Mouse (Mus musculus): ENCODE data around the gene Mustn1. TPM values are rescaled to one million over a fixed set of nuclear protein-coding genes. Genes with fewer than 3 reads are reported as not detected.

The Mustn1 gene
- polyA plus RNA-seq, 1 experiment, result not detected

DNA sequence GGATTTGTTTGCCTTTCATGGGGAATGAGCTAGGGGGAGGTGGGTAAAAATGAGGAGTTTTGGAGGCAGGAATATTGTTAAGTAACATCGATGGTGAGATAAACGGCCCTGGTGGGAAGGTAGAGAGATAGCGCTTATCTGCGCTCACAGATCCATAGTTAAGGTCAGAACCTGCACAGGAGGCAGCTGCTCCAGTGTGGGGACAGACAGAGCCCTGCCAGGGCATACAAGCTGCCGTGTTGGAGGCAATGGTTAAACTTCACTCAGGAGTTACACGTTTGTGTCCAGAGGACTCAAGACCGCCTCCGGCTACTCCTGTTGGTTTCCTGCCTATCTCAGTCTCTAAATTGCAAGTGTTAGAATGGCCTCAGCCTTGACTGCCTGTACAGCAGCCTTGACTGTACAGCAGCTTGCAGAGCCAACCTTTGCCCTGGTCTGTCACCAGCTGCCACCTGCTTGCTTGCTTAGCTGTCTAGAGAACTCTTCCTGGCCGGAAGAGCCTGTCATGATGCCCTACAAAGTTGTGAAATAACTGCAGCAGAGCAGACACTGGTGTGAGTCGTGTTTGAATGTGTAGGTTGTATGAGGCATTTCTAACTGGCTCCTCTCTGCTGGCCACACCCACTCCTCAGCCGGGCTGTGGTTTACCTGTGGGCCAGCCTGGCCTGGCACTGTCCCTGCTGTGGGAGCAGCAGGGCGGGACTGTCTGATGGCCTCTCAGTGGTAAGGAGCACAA is 3.7 kb upstream of the Mustn1 start:
- no peak for TF ChIP-seq CTCF (IDR thresholded peaks at IDR 0.05; ENCODE audit: insufficient read depth, low read depth, low read length)
- no peak for TF ChIP-seq POLR2A (IDR thresholded peaks at IDR 0.05; ENCODE audit: insufficient read depth, low read depth, low read length)

DNA sequence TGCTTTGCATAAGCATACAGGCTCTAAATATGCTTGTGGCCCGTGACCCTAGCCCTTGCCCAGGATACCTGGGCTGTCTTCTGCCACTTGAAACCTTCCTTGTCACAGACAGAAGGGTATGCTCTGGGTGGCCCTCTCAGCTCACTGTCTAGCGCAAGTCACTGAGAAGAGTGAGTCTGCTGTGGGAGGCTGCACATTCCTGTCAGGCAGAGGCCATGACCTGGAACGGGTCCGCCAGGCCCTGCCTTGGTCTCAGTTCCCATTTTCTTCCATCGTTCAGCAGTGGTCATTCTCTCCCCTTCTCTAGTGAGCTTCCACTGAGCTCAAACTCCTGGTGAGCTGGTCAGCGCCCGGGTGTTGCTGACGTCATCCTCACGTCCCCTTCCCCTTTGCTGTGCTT is 3.0 kb upstream of the Mustn1 start:
- Histone ChIP-seq H3K4me1 (ENCODE audit: control insufficient read depth, insufficient read depth, low read length) (peaks cover 13% of the 10 kb centered on the region), H3K4me3 (ENCODE audit: insufficient read depth, low read depth, low read length) (no peak overlapping the region), H3K27ac (ENCODE audit: insufficient read depth, low read depth, low read length) (no peak overlapping the region)
- TF ChIP-seq CTCF (IDR thresholded peaks at IDR 0.05; ENCODE audit: insufficient read depth, low read depth, low read length) (no peak), POLR2A (IDR thresholded peaks at IDR 0.05; ENCODE audit: insufficient read depth, low read depth, low read length) (no peak)
- WGBS, result 88% methylated on average over 9 of the region's 9 CpGs

More for the DNA sequence above, 3.7 kb upstream of the Mustn1 start:
- Histone ChIP-seq H3K27ac (ENCODE audit: insufficient read depth, low read depth, low read length) (no peak overlapping the region), H3K4me3 (ENCODE audit: insufficient read depth, low read depth, low read length) (no peak overlapping the region), H3K4me1 (ENCODE audit: control insufficient read depth, insufficient read depth, low read length) (peaks cover 13% of the 10 kb centered on the region)
- 94% methylated on average over 12 of the region's 12 CpGs for WGBS

DNA sequence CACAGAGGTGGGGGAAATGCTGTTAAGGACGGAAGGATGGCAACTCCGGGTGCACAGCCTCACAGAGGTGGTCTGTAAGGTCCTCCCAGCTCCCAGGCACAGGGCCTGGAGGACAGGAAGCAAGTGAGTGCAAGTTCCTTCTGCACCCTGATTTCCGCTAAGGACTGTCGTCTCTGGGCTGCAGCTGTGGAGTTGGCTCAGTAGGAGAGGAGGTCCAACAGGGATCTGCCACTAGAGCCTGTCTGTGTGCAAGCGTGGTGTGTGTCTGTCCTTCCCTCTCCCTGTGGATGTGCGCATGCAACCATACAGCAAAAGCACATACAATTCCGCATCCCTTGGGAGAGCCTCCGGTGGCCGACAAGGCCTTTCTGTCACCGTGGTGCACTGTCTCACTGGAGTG is 2.5 kb upstream of the Mustn1 start:
- Histone ChIP-seq H3K4me1 (ENCODE audit: control insufficient read depth, insufficient read depth, low read length) (peaks cover 13% of the 10 kb centered on the region), H3K27ac (ENCODE audit: insufficient read depth, low read depth, low read length) (no peak overlapping the region), H3K4me3 (ENCODE audit: insufficient read depth, low read depth, low read length) (no peak overlapping the region)
- TF ChIP-seq CTCF (IDR thresholded peaks at IDR 0.05; ENCODE audit: insufficient read depth, low read depth, low read length), result no peak
- TF ChIP-seq POLR2A (IDR thresholded peaks at IDR 0.05; ENCODE audit: insufficient read depth, low read depth, low read length), result no peak
- WGBS, result 85% methylated on average over 10 of the region's 10 CpGs

DNA sequence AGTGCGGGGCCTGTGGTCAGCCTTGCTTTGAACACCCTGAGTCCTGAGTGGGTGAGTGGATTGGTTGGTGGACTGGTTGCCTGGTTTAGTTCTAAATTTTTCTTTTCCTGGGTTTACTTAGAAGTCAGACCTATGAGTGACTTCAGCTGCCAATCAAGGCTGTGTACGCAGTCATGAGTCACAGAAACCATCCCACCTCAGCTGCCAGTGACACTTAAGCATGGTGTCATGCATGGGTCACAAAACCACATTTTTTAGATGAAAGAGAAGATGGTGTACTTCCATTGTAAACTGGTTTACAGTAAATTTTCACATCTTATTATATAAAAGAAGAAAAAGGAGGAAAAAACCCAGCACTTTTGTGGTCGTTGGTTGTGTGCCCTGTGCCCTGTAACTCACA is 1.2 kb upstream of the Mustn1 start:
- WGBS, result 94% methylated on average over 3 of the region's 3 CpGs
- peaks cover 16% of the 10 kb centered on the region for H3K4me1 ChIP-seq (ENCODE audit: control insufficient read depth, insufficient read depth, low read length)
- TF ChIP-seq CTCF (IDR thresholded peaks at IDR 0.05; ENCODE audit: insufficient read depth, low read depth, low read length) (no peak), POLR2A (IDR thresholded peaks at IDR 0.05; ENCODE audit: insufficient read depth, low read depth, low read length) (no peak)
- no peak overlapping the region for H3K4me3 ChIP-seq (ENCODE audit: insufficient read depth, low read depth, low read length)
- no peak overlapping the region for H3K27ac ChIP-seq (ENCODE audit: insufficient read depth, low read depth, low read length)

DNA sequence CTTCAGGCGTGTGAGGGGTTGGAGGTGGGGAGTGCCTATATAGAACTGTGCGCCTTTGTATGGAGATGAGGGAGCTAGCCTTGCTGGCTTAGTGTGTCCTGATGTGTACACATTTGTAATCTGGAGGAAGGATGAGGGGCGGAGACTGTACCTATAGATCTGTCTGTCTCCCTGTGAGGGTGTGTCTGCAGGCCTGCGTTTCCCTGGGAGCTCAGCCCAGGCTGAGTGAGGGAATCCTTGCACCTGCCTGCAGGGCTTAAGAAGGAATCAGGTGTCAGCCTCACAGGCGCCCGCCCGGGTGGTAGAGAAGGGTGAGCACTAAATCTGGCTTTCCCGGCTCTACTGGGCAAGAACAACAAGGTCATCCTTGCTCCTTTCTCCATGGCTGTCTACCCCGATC is 794 bp downstream of the Mustn1 start:
- Histone ChIP-seq H3K27ac (ENCODE audit: insufficient read depth, low read depth, low read length) (0 out of 2 replicates have a peak overlapping the region, but pooled peaks have one; percentile 41), H3K4me1 (ENCODE audit: control insufficient read depth, insufficient read depth, low read length) (peaks cover 18% of the 10 kb centered on the region), H3K4me3 (ENCODE audit: insufficient read depth, low read depth, low read length) (no peak overlapping the region)
- TF ChIP-seq CTCF (IDR thresholded peaks at IDR 0.05; ENCODE audit: insufficient read depth, low read depth, low read length) (no peak), POLR2A (IDR thresholded peaks at IDR 0.05; ENCODE audit: insufficient read depth, low read depth, low read length) (no peak)
- 78% methylated on average over 9 of the region's 9 CpGs for WGBS

DNA sequence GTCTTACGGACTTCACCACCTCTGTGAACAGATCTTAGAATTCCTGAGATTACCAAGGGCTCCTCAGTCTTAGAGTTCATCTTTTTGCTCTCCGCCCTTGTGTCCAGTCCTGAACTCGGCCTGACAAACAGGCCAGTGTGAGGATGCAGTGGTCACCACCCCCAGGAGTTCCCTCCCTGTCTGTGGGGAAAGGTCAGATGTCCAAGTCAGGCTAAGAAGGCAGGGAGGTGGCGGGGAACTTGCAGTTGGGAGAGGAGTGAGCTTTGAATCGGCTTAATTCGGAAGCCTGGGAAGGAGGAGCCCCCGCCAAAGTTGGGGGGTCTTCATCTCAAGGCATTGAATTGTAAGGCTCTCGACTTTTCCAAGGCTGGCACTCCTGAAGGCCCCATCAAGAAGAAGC is 1.3 kb downstream of the Mustn1 start:
- Histone ChIP-seq H3K4me3 (ENCODE audit: insufficient read depth, low read depth, low read length) (no peak overlapping the region), H3K4me1 (ENCODE audit: control insufficient read depth, insufficient read depth, low read length) (peaks cover 18% of the 10 kb centered on the region), H3K27ac (ENCODE audit: insufficient read depth, low read depth, low read length) (no peak overlapping the region)
- WGBS, result 78% methylated on average over 8 of the region's 8 CpGs
- TF ChIP-seq CTCF (IDR thresholded peaks at IDR 0.05; ENCODE audit: insufficient read depth, low read depth, low read length) (no peak), POLR2A (IDR thresholded peaks at IDR 0.05; ENCODE audit: insufficient read depth, low read depth, low read length) (no peak)

DNA sequence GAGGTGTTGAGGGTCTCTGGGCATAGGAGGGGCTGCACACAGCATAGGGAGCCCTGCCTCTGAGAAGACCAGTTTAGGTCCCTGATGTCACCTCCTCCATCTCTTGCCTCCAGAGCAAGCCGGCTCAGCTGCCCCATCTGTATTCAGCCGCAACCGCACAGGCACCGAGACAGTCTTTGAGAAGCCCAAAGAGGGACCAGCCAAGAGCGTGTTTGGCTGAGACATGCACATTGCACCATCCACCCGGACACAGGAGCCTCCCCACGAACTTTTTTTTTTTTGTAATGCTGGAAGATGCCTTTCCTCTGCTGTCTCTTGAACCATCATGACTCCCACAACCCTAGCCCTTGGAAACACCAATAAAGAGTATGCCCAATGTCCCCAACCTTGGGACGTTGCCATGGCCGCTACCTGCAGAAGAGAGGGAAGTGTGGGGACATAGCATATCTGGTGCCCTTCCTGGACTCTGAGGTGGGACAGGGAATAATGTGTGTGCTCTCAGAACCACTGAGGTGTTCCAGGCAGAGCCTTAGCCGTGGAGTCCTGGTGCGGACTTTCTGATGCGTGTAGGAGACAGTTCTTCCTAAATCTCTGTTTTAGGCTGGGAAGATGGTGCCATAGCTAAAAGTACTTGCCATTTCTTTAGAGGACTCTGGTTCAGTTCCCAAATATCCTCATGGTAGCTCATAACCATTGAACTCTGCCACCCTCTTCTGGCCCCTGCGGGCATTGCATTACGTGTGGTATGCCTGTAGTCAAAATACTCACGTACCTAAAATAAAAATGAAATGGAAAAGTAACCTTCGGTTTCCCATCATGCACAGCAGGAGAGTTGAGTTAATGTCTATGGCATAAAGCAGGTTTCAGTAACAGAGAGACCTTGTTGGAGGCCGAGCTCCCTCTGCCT is 2.1 kb downstream of the Mustn1 start:
- H3K27ac ChIP-seq (ENCODE audit: insufficient read depth, low read depth, low read length), result no peak overlapping the region
- WGBS, result 86% methylated on average over 17 of the region's 17 CpGs
- H3K4me3 ChIP-seq (ENCODE audit: insufficient read depth, low read depth, low read length), result no peak overlapping the region
- TF ChIP-seq CTCF (IDR thresholded peaks at IDR 0.05; ENCODE audit: insufficient read depth, low read depth, low read length), result no peak
- TF ChIP-seq POLR2A (IDR thresholded peaks at IDR 0.05; ENCODE audit: insufficient read depth, low read depth, low read length), result no peak
- H3K4me1 ChIP-seq (ENCODE audit: control insufficient read depth, insufficient read depth, low read length), result peaks cover 18% of the 10 kb centered on the region

DNA sequence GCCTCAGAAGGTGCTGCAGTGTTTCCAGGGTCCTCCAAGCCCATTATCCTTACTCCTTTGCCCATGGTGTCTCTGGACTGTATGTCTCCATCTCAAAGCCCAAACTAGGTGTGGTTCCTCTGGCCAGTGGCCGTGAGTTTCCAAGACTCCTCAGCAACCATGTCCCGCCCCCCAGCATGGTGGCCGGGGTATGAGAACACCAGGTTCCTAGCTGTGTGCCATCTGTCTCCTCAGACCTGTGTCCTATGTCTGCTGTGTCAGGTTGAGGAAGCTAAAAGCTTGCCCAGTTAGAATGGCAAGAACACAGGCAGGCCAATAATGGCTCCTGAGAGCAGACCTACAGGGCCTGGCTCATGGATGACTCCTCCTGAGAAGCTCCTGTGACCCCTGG is 2.7 kb downstream of the Mustn1 start:
- no peak for TF ChIP-seq POLR2A (IDR thresholded peaks at IDR 0.05; ENCODE audit: insufficient read depth, low read depth, low read length)
- no peak for TF ChIP-seq CTCF (IDR thresholded peaks at IDR 0.05; ENCODE audit: insufficient read depth, low read depth, low read length)
- H3K4me1 ChIP-seq (ENCODE audit: control insufficient read depth, insufficient read depth, low read length), result peaks cover 18% of the 10 kb centered on the region
- WGBS, result 87% methylated on average over 3 of the region's 3 CpGs
- H3K4me3 ChIP-seq (ENCODE audit: insufficient read depth, low read depth, low read length), result no peak overlapping the region
- no peak overlapping the region for H3K27ac ChIP-seq (ENCODE audit: insufficient read depth, low read depth, low read length)

DNA sequence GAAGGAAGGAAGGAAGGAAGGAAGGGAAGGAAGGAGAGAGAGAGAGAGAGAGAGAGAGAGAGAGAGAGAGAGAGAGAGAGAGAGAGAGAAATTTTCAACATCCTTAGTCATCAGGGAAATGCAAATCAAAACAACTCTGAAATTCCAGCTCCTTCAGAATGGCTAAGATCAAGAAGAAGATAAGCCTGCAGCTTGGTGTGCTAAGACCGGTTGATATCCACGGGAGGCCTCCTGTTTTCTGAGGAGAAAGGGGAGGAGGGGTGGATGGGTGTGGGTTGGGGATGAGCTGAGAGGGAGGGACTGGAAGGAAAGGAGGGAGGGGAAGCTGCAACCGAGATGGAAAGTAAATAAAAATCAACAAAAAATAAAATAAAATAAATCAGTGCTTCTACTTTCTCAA is 6.3 kb downstream of the Mustn1 start:
- TF ChIP-seq POLR2A (IDR thresholded peaks at IDR 0.05; ENCODE audit: insufficient read depth, low read depth, low read length) (no peak), CTCF (IDR thresholded peaks at IDR 0.05; ENCODE audit: insufficient read depth, low read depth, low read length) (no peak)
- Histone ChIP-seq H3K4me1 (ENCODE audit: control insufficient read depth, insufficient read depth, low read length) (peaks cover 14% of the 10 kb centered on the region), H3K4me3 (ENCODE audit: insufficient read depth, low read depth, low read length) (no peak overlapping the region), H3K27ac (ENCODE audit: insufficient read depth, low read depth, low read length) (no peak overlapping the region)
- WGBS, result 17% methylated on average over 3 of the region's 3 CpGs

All from olfactory bulb, adult 2 months (tissue).